Mouse (Mus musculus): Measurements from ENCODE around the gene Abcc10. TPM values are rescaled to one million over a fixed set of nuclear protein-coding genes. Genes with fewer than 3 reads are reported as not detected.

Abcc10 gene
- 12.3 and 28.5 TPM in 2 replicates for polyA plus RNA-seq (2012; ENCODE audit: low replicate concordance)

GRCm38 (mm10) chr17:46327906-46328534 is at the start of gene Abcc10:
Abcc10 (minus strand) TSS chr17:46328352.

DNA sequence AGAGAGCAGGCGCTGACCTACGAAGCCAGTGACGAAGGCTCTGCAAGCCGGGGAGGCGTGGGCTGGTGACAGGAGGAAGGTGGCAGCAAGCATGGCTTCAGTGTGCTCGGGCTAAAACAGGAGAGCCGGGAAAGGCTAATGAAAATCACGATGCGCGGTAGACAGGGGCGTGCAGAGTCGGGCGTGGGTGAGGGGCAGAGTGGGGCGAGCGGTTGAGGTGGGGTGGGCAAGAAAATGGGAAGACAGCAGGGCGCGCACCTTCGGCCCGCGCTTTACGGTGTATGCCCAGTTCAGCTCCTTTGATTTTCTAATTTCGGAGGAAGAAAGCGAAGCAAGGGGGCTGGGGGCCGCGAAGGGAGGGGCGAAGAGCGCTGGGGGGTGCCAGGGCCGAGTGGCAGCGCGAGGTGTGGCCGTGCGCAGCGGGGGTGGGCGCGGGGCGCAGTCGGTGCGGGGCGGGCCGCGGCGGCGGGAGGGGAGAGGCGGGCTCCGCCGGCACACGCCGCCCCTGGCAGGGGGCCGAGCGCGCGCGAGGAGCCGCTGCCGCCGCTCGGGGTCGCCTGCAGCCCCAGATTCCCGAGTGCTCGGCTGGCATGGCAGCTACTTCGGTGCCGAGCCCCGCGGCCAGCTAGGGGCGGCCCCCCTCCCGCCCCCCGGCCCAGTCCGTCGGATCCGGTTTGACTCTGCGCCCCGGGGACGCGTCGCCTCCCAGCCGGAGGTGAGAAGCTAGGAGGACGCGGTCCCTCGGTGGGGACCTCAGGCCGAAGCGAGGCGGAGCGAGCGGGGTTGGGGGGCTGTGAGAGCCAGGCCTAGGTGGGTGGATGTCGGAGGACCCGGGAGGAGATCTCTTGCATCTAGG is 30.6 kb downstream of the Abcc10 start, which contains the start of gene Dlk2:
TSS of gene Dlk2 (plus strand) at position 58 of the 856 bp plus-strand sequence.

DNA sequence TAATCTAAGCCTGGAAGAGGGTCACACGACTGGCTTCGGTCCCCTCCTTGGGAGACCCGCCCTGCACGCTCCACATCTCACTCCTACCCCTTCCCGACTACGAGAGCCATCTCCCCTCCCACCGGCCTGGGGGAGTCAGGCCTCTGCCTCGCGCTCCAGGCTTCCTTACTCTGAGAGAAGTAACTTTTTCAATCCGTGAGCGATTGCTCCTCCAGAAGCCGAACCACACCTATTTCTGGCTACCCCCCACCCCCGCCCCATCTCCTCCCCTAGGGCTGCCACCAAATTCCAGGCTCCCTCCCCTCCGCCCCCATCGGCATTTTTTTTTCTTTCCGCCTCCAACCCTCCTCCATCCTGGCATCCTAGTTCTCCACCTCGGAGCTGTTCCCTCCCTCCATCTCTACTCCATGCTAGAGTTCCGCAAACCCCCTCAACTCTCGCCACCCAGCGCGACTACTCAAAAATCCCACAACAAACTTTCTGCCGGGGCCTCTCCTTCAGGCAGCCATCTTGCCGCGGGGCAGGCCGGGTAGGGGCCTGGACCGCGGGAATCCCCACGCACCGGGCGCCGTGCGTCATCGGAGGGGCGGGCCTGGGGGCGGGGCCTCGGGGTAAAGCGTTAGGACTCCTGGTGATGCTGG is 45.5 kb downstream of the Abcc10 start, which contains the start of gene Tjap1:
TSS of gene Tjap1 (minus strand) at position 544 of the 641 bp plus-strand sequence.

GRCm38 (mm10) chr17:46253452-46254084 is 74.6 kb downstream of the Abcc10 start, which contains the start of gene Lrrc73:
Lrrc73 (plus strand) TSS chr17:46253531.

Other genes starting within 250 kb of the Abcc10 start
- 38.3 and 76.8 TPM in 2 replicates for gene Mrps18a, start 217.4 kb downstream of the Abcc10 start, polyA plus RNA-seq (2012; ENCODE audit: low replicate concordance)
- gene Rsph9, start 184.1 kb downstream of the Abcc10 start, polyA plus RNA-seq (2012; ENCODE audit: low replicate concordance): 0.75 TPM in 1 of 2 replicates, not detected in the other
- 3.1 and 13.1 TPM in 2 replicates for gene Mad2l1bp, start 174.8 kb downstream of the Abcc10 start, polyA plus RNA-seq (2012; ENCODE audit: low replicate concordance)
- gene Gtpbp2, start 167.3 kb downstream of the Abcc10 start, polyA plus RNA-seq (2012; ENCODE audit: low replicate concordance): 115 and 348 TPM in 2 replicates
- 0.76 and 1.9 TPM in 2 replicates for gene Polh, start 125.7 kb downstream of the Abcc10 start, polyA plus RNA-seq (2012; ENCODE audit: low replicate concordance)
- 5.3 and 8.5 TPM in 2 replicates for gene Xpo5, start 125.6 kb downstream of the Abcc10 start, polyA plus RNA-seq (2012; ENCODE audit: low replicate concordance)
- gene Polr1c, start 80.3 kb downstream of the Abcc10 start, polyA plus RNA-seq (2012; ENCODE audit: low replicate concordance): 5.7 and 13.6 TPM in 2 replicates
- 192 and 236 TPM in 2 replicates for gene Yipf3, start 80.3 kb downstream of the Abcc10 start, polyA plus RNA-seq (2012; ENCODE audit: low replicate concordance)
- 0.84 and 1.2 TPM in 2 replicates for gene Lrrc73, start 74.8 kb downstream of the Abcc10 start, polyA plus RNA-seq (2012; ENCODE audit: low replicate concordance)
- gene Tjap1, start 45.3 kb downstream of the Abcc10 start, polyA plus RNA-seq (2012; ENCODE audit: low replicate concordance): 56.3 and 96.3 TPM in 2 replicates
- 0.26 and 0.53 TPM in 2 replicates for gene Dlk2, start 30.9 kb downstream of the Abcc10 start, polyA plus RNA-seq (2012; ENCODE audit: low replicate concordance)
- gene Zfp318, start 55.4 kb upstream of the Abcc10 start, polyA plus RNA-seq (2012; ENCODE audit: low replicate concordance): 30.3 and 42.6 TPM in 2 replicates
- gene Crip3, start 100.6 kb upstream of the Abcc10 start, polyA plus RNA-seq (2012; ENCODE audit: low replicate concordance): 2.9 and 3.6 TPM in 2 replicates
- not detected in 2 replicates for gene Slc22a7, start 110.1 kb upstream of the Abcc10 start, polyA plus RNA-seq (2012; ENCODE audit: low replicate concordance)
- 3.0 and 6.6 TPM in 2 replicates for gene Ttbk1, start 159.3 kb upstream of the Abcc10 start, polyA plus RNA-seq (2012; ENCODE audit: low replicate concordance)
- 1.2 and 3.1 TPM in 2 replicates for gene Dnph1, start 168.4 kb upstream of the Abcc10 start, polyA plus RNA-seq (2012; ENCODE audit: low replicate concordance)
- 13.9 and 26.4 TPM in 2 replicates for gene Cul9, start 218.0 kb upstream of the Abcc10 start, polyA plus RNA-seq (2012; ENCODE audit: low replicate concordance)
- gene Srf, start 227.8 kb upstream of the Abcc10 start, polyA plus RNA-seq (2012; ENCODE audit: low replicate concordance): 156 and 269 TPM in 2 replicates